Mouse (Mus musculus): ENCODE measurements around the gene Ttll5.

DNA sequence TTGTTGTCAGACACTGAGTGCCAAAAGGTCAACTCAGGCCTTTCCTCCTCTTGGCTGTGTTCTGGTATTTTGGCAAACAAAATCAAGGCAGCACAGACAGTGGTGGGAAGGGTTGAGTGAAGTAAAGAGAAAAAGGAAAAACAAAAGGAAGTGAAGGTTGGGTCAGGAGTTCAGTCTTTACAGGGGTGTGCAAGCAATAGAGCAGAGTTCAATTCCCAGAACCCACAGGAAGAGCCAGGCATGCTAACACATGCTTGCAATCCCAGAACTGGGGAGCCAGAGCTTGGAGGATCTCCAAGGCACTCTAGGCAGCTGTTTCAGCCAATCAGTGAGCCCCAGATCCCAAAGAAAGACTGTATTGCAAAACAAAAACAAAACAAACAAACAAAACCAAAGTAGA is 240.3 kb downstream of the Ttll5 start:
- TF ChIP-seq TAL1 (IDR thresholded peaks at IDR 0.05; ENCODE audit: low read length) (no peak), GATA1 (IDR thresholded peaks at IDR 0.05; ENCODE audit: low read length) (no peak)

Measured in erythroblast, embryonic 14.5 days (primary cell).